Mouse (Mus musculus) heart, adult 2 months (tissue): ENCODE data around the gene Cd101. TPM values are rescaled to one million over a fixed set of nuclear protein-coding genes. Genes with fewer than 3 reads are reported as not detected.

Experiments
- DNase-seq, 2 experiments: peaks; one replicate each; pipeline ENCODE4 v3.0.0; 2021
- H3K27ac ChIP-seq: fragments of 200-600 bp; 2 replicates; pipeline ENCODE4 v1.8.1; 2022
- H3K27me3 ChIP-seq: fragments of 200-500 bp; 2 replicates; pipeline ENCODE4 v1.6.1; 2012; ENCODE audit warnings: mild to moderate bottlenecking, low read length, inconsistent platforms, mixed read lengths; ENCODE audit not compliant: control insufficient read depth, insufficient read depth
- H3K36me3 ChIP-seq: fragments of 200-500 bp; 2 replicates; pipeline ENCODE4 v1.6.1; 2012; ENCODE audit warnings: low read length, inconsistent platforms; ENCODE audit not compliant: control insufficient read depth, insufficient read depth
- H3K4me1 ChIP-seq: fragments of 200-500 bp; 2 replicates; pipeline ENCODE4 v1.6.1; 2011; ENCODE audit warnings: low read length; ENCODE audit not compliant: control insufficient read depth, insufficient read depth
- H3K4me3 ChIP-seq: fragments of 200-600 bp; 2 replicates; pipeline ENCODE4 v1.8.1; 2022
- H3K79me2 ChIP-seq: fragments of 200-500 bp; replicated peaks from 2 replicates; pipeline ENCODE4 v1.6.1; 2012; ENCODE audit warnings: mild to moderate bottlenecking, inconsistent platforms, low read length, moderate library complexity, mixed read lengths; ENCODE audit not compliant: control insufficient read depth, insufficient read depth
- H3K9ac ChIP-seq: fragments of 200-500 bp; 2 replicates; pipeline ENCODE4 v1.6.1; 2012; ENCODE audit warnings: low read depth, mild to moderate bottlenecking, control low read depth, inconsistent platforms, low read length, mixed read lengths
- CTCF ChIP-seq: fragments of 200-600 bp; IDR thresholded peaks from 2 replicates; pipeline ENCODE4 v1.8.1; 2022; ENCODE audit warnings: antibody characterized with exemption, mild to moderate bottlenecking, moderate library complexity
- EP300 ChIP-seq: fragments of 200-500 bp; IDR thresholded peaks from 2 replicates; pipeline ENCODE4 v1.6.1; 2011; ENCODE audit warnings: low read depth, low read length, control low read depth; ENCODE audit not compliant: insufficient read depth
- POLR2A ChIP-seq: fragments of 200-500 bp; IDR thresholded peaks from 2 replicates; pipeline ENCODE4 v1.6.1; 2011; ENCODE audit warnings: mild to moderate bottlenecking, low read depth, low read length, control low read depth; ENCODE audit not compliant: insufficient read depth
- WGBS: fragments of 180-500 bp; shearing (Covaris S2); methylation state at CpG from one replicate; pipeline ENCODE4 v1.1.7; 2018; 5-methylcytosine and 5-hydroxymethylcytosine counted together
- intact Hi-C: fragments of 180-260 bp; cut with DNase I; formaldehyde crosslinking; loops from one replicate; pipeline ENCODE4 v1.15.1; 2025
- polyA plus RNA-seq: library from polyadenylated mRNA; depleted of rRNA; stranded (reverse); fragments of >200 nt; gene quantifications from 2 replicates; pipeline ENCODE4 v1.2.3, GENCODE M21; 2012
- total RNA-seq, 2 experiments: library from RNA; stranded (reverse); gene quantifications; 2 replicates each; pipeline ENCODE4 v1.2.3; 2021

Cd101 gene
- total and polyA plus RNA-seq, 3 experiments = 0.13 to 0.41 (median 0.23) TPM

DNA sequence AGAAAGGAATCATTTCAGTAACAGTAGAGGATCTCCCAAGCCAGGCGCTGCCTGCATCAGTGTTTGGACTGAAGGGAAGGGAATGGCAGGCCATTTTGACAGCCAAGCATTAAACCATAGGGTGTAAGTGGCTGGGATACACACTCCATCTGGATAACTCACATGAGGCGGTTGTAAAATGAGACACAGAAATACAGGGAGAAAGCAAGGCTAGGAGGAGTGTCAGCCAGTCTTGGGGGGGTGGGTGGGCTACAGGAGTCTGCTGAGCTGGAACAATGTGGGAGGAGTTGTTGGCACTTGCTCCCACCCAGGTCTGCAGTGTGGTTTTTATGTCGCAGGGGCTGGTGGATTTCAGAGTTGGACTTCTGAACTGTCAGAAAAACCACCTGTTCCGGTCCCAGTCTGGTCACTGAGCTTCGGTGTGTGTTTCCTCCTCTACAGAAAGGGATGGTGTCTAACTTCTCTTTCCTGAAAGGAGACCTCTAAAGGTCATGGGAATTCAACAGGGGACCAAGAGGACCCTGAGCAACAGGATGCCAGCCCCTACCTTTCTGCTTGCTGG is 8.7 kb upstream of the Cd101 start:
- no peak for DNase-seq
- H3K36me3 ChIP-seq = no peaks in the 10 kb centered on the region
- H3K27ac ChIP-seq = no peak overlapping the region
- no peaks in the 10 kb centered on the region for H3K4me1 ChIP-seq
- no peak overlapping the region for H3K9ac ChIP-seq
- intact Hi-C loops = no loop called here
- H3K4me3 ChIP-seq = no peak overlapping the region
- H3K27me3 ChIP-seq = no peaks in the 10 kb centered on the region
- no peaks in the 10 kb centered on the region for H3K79me2 ChIP-seq
- 84% methylated on average over 5 of the region's 5 CpGs for WGBS
- TF ChIP-seq POLR2A (no peak), CTCF (no peak), EP300 (no peak)

DNA sequence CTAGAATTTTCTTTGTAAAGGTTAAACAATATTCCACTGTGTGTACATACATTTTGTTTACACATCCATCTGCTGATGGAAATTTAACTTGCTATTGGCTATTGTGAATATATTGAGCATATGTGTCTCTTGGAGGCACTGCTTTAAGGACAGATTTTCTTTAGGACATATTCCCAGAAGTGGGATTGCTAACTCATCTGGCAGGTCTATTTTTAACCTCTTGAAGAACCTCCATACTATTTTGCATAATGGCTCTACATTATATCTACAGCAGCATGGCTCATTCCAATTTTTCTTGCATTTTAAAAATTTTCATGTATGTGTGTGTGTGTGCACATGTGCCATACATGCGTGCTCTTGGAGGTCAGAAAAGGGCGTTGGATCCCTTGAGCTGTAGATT is 6.6 kb upstream of the Cd101 start:
- intact Hi-C loops = no loop called here
- WGBS = 100% methylated on average over 2 of the region's 2 CpGs
- Histone ChIP-seq H3K36me3 (peaks cover 2% of the 10 kb centered on the region; the same call in 1 of the 2 replicates), H3K27me3 (no peaks in the 10 kb centered on the region), H3K4me1 (peaks cover 5% of the 10 kb centered on the region), H3K4me3 (no peak overlapping the region), H3K79me2 (no peaks in the 10 kb centered on the region), H3K27ac (no peak overlapping the region), H3K9ac (no peak overlapping the region)
- TF ChIP-seq CTCF = no peak
- no peak for TF ChIP-seq POLR2A
- no peak for TF ChIP-seq EP300
- no peak for DNase-seq

DNA sequence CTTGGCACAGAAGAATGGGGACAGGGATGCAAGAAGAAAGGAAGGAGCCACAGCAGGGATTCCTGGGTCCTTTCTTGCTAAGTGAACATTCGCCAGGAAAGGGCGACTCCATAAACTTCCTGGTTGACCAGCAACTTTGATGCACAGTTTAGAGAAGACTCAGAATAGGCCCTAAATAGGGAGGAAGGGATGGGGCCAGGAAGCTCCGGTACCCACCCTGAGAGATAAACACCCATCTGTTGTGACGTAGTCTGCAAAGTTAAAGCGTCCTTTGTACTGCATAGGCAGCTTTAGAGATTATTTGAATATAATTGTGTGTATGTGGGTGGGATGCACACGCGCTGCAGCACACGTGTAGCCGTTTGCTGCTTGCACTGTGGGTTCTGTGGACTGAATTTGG is 5.2 kb upstream of the Cd101 start:
- Histone ChIP-seq H3K27ac (no peak overlapping the region), H3K4me1 (peaks cover 6% of the 10 kb centered on the region), H3K4me3 (no peak overlapping the region), H3K27me3 (no peaks in the 10 kb centered on the region), H3K9ac (no peak overlapping the region), H3K79me2 (no peaks in the 10 kb centered on the region), H3K36me3 (peaks cover 2% of the 10 kb centered on the region; the same call in 1 of the 2 replicates)
- TF ChIP-seq CTCF (no peak), POLR2A (no peak), EP300 (no peak)
- intact Hi-C loops = no loop called here
- DNase-seq = no peak
- 70% methylated on average over 9 of the region's 9 CpGs for WGBS

DNA sequence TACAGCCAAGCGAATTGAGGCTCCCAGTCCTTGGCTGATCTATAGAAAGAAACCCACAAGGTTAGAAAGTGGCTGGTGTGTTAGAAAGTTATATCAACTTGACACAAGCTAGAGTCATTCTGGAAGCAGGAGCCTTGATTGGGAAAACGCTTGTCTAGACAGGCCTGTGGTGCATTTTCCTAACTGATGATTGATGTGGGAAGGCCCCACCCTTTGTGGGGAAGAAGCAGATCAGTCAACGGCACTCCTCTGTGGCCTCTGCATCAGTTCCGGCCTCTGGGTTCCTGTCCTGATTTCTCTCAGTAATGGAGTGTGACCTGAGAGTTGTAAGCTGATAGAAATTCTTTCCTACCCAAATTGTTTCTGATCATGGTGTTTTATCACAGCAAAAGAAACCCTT is 4.3 kb upstream of the Cd101 start:
- Histone ChIP-seq H3K9ac (no peak overlapping the region), H3K27me3 (no peaks in the 10 kb centered on the region), H3K36me3 (peaks cover 2% of the 10 kb centered on the region; the same call in 1 of the 2 replicates), H3K4me3 (no peak overlapping the region), H3K27ac (no peak overlapping the region), H3K79me2 (no peaks in the 10 kb centered on the region), H3K4me1 (peaks cover 6% of the 10 kb centered on the region)
- TF ChIP-seq CTCF (no peak), EP300 (no peak), POLR2A (no peak)
- intact Hi-C loops = no loop called here
- no peak for DNase-seq
- 60% methylated on average over 4 of the region's 4 CpGs for WGBS

DNA sequence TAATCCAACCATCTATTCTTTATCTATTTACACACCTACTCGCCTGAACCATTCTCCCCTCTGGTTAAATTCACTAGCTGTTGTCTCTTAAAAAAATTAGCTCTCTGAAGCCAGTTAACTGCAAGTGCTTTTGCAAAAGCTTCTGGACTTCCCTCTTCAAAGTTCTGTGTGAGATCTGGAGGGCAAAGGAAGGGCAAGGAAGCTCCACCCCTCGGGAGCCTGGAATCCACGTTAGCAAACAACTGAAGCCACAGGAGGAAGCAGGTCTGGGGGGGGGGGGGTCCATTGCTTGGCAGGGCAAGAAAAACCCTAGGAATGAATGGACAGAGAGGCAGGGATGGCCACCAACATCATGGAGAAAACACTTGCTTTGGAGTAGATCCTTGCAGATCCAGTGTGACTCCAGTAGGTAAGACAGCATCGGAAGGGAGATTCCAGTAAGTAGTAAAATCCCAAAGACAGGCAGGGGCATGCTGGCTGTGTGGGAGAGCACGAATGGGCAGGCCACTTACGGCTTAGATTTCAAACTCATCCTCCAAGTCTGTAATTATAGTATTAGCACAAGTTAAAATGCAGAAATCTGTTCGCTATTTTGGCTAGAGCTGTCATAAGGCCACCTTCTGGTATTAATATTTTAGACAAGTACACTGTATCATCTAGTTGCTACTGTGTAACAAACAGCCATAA is 2.2 kb upstream of the Cd101 start:
- Histone ChIP-seq H3K4me1 (peaks cover 6% of the 10 kb centered on the region), H3K4me3 (no peak overlapping the region), H3K36me3 (peaks cover 2% of the 10 kb centered on the region; the same call in 1 of the 2 replicates), H3K79me2 (no peaks in the 10 kb centered on the region), H3K9ac (no peak overlapping the region), H3K27me3 (no peaks in the 10 kb centered on the region), H3K27ac (no peak overlapping the region)
- intact Hi-C loops = no loop called here
- 54% methylated on average over 7 of the region's 7 CpGs for WGBS
- TF ChIP-seq CTCF (no peak), EP300 (no peak), POLR2A (no peak)
- DNase-seq = no peak

DNA sequence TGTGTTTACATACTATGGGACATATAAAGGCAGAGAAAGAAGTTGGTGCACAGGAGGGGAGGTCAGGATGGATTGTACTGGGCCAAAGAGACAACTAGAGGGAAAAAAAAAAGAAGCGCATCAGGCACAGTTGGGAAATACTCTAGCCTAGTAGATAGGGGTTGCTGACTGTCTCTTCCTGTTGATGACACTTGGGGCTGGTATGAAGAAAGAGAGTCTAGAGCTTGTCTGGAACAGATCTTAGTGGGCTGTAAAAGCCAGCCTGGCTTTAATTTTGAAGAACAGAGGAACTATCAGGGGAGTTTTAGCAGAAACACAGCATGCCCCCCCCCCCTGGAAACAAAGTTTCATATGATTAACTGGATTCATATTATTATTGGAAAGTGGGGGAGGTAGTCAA is 1.3 kb upstream of the Cd101 start:
- intact Hi-C loops = no loop called here
- H3K27ac ChIP-seq = no peak overlapping the region
- WGBS = 88% methylated on average over 1 of the region's 1 CpGs
- H3K9ac ChIP-seq = no peak overlapping the region
- no peak for DNase-seq
- H3K79me2 ChIP-seq = no peaks in the 10 kb centered on the region
- no peak overlapping the region for H3K4me3 ChIP-seq
- peaks cover 2% of the 10 kb centered on the region; the same call in 1 of the 2 replicates for H3K36me3 ChIP-seq
- H3K27me3 ChIP-seq = no peaks in the 10 kb centered on the region
- H3K4me1 ChIP-seq = peaks cover 6% of the 10 kb centered on the region
- TF ChIP-seq EP300 (no peak), CTCF (no peak), POLR2A (no peak)
